Mouse (Mus musculus): ENCODE measurements around the gene Rai14. TPM values are rescaled to one million over a fixed set of nuclear protein-coding genes. Genes with fewer than 3 reads are reported as not detected.

The Rai14 gene
- polyA plus RNA-seq, 1 experiment from 2014 or later, result 23.2 TPM

GRCm38 (mm10) chr15:10621194-10621593 lies 93.2 kb downstream of the Rai14 start:
- H3K9ac ChIP-seq (replicated peaks; ENCODE audit: low read depth, low read length), result no peak overlapping the region
- H3K27me3 ChIP-seq (ENCODE audit: control insufficient read depth, insufficient read depth, low read length), result no peaks in the 10 kb centered on the region
- H3K4me1 ChIP-seq (ENCODE audit: control insufficient read depth, insufficient read depth, low read length), result peaks cover 3% of the 10 kb centered on the region; the same call in 1 of the 2 replicates
- no peak overlapping the region for H3K4me2 ChIP-seq (replicated peaks; ENCODE audit: low read depth, low read length)
- WGBS, result 89% methylated on average over 8 of the region's 8 CpGs
- no peak overlapping the region for H3K4me3 ChIP-seq (ENCODE audit: low read depth, low read length)
- no peak overlapping the region for H3K27ac ChIP-seq (ENCODE audit: low read length)
- H3K9me3 ChIP-seq (ENCODE audit: control insufficient read depth, low read depth, low read length), result peaks cover 3% of the 10 kb centered on the region; the same call in 1 of the 2 replicates
- no peaks in the 10 kb centered on the region for H3K36me3 ChIP-seq (ENCODE audit: control insufficient read depth, insufficient read depth, low read length)
- ATAC-seq (ENCODE audit: insufficient number of reproducible peaks, insufficient read depth, low FRiP score, low read depth), result no peak

- 94% methylated on average over 3 of the region's 3 CpGs for WGBS
- H3K4me1 ChIP-seq (ENCODE audit: control insufficient read depth, insufficient read depth, low read length), result peaks cover 3% of the 10 kb centered on the region; the same call in 1 of the 2 replicates
- no peak overlapping the region for H3K4me2 ChIP-seq (replicated peaks; ENCODE audit: low read depth, low read length)
- ATAC-seq (ENCODE audit: insufficient number of reproducible peaks, insufficient read depth, low FRiP score, low read depth), result no peak
- no peak overlapping the region for H3K9ac ChIP-seq (replicated peaks; ENCODE audit: low read depth, low read length)
- peaks cover 3% of the 10 kb centered on the region; the same call in 1 of the 2 replicates for H3K9me3 ChIP-seq (ENCODE audit: control insufficient read depth, low read depth, low read length)
- H3K27me3 ChIP-seq (ENCODE audit: control insufficient read depth, insufficient read depth, low read length), result no peaks in the 10 kb centered on the region
- no peak overlapping the region for H3K27ac ChIP-seq (ENCODE audit: low read length)
- H3K36me3 ChIP-seq (ENCODE audit: control insufficient read depth, insufficient read depth, low read length), result no peaks in the 10 kb centered on the region
- no peak overlapping the region for H3K4me3 ChIP-seq (ENCODE audit: low read depth, low read length)
Observed at GRCm38 (mm10) chr15:10619678-10620077, 94.7 kb downstream of the Rai14 start.

- H3K27me3 ChIP-seq (ENCODE audit: control insufficient read depth, insufficient read depth, low read length), result no peaks in the 10 kb centered on the region
- no peak overlapping the region for H3K9ac ChIP-seq (replicated peaks; ENCODE audit: low read depth, low read length)
- WGBS, result 88% methylated on average over 2 of the region's 2 CpGs
- H3K36me3 ChIP-seq (ENCODE audit: control insufficient read depth, insufficient read depth, low read length), result no peaks in the 10 kb centered on the region
- H3K4me3 ChIP-seq (ENCODE audit: low read depth, low read length), result no peak overlapping the region
- ATAC-seq (ENCODE audit: insufficient number of reproducible peaks, insufficient read depth, low FRiP score, low read depth), result no peak
- peaks cover 3% of the 10 kb centered on the region; the same call in 1 of the 2 replicates for H3K9me3 ChIP-seq (ENCODE audit: control insufficient read depth, low read depth, low read length)
- no peak overlapping the region for H3K27ac ChIP-seq (ENCODE audit: low read length)
- no peaks in the 10 kb centered on the region for H3K4me1 ChIP-seq (ENCODE audit: control insufficient read depth, insufficient read depth, low read length)
- H3K4me2 ChIP-seq (replicated peaks; ENCODE audit: low read depth, low read length), result no peak overlapping the region
Observed at GRCm38 (mm10) chr15:10618276-10618675, 96.1 kb downstream of the Rai14 start.

GRCm38 (mm10) chr15:10616001-10616400 lies 98.4 kb downstream of the Rai14 start:
- Histone ChIP-seq H3K27ac (ENCODE audit: low read length) (no peak overlapping the region), H3K36me3 (ENCODE audit: control insufficient read depth, insufficient read depth, low read length) (no peaks in the 10 kb centered on the region), H3K4me2 (replicated peaks; ENCODE audit: low read depth, low read length) (no peak overlapping the region), H3K9ac (replicated peaks; ENCODE audit: low read depth, low read length) (no peak overlapping the region), H3K27me3 (ENCODE audit: control insufficient read depth, insufficient read depth, low read length) (no peaks in the 10 kb centered on the region), H3K4me1 (ENCODE audit: control insufficient read depth, insufficient read depth, low read length) (no peaks in the 10 kb centered on the region), H3K9me3 (ENCODE audit: control insufficient read depth, low read depth, low read length) (peaks cover 3% of the 10 kb centered on the region; the same call in 1 of the 2 replicates), H3K4me3 (ENCODE audit: low read depth, low read length) (no peak overlapping the region)
- WGBS, result 63% methylated on average over 6 of the region's 6 CpGs
- no peak for ATAC-seq (ENCODE audit: insufficient number of reproducible peaks, insufficient read depth, low FRiP score, low read depth)

- WGBS, result 86% methylated on average over 9 of the region's 9 CpGs
- Histone ChIP-seq H3K27me3 (ENCODE audit: control insufficient read depth, insufficient read depth, low read length) (no peaks in the 10 kb centered on the region), H3K4me3 (ENCODE audit: low read depth, low read length) (no peak overlapping the region)
Observed at GRCm38 (mm10) chr15:10611040-10611439, 103.4 kb downstream of the Rai14 start.

GRCm38 (mm10) chr15:10609107-10609506 lies 105.3 kb downstream of the Rai14 start:
- no peaks in the 10 kb centered on the region; the same call in 1 of the 2 replicates for H3K36me3 ChIP-seq (ENCODE audit: control insufficient read depth, insufficient read depth, low read length)
- WGBS, result 92% methylated on average over 4 of the region's 4 CpGs

More at GRCm38 (mm10) chr15:10611040-10611439, 103.4 kb downstream of the Rai14 start:
- Histone ChIP-seq H3K9ac (replicated peaks; ENCODE audit: low read depth, low read length) (no peak overlapping the region), H3K27ac (ENCODE audit: low read length) (no peak overlapping the region), H3K36me3 (ENCODE audit: control insufficient read depth, insufficient read depth, low read length) (no peaks in the 10 kb centered on the region), H3K4me1 (ENCODE audit: control insufficient read depth, insufficient read depth, low read length) (no peaks in the 10 kb centered on the region), H3K4me2 (replicated peaks; ENCODE audit: low read depth, low read length) (no peak overlapping the region), H3K9me3 (ENCODE audit: control insufficient read depth, low read depth, low read length) (no peaks in the 10 kb centered on the region)
- no peak for ATAC-seq (ENCODE audit: insufficient number of reproducible peaks, insufficient read depth, low FRiP score, low read depth)

GRCm38 (mm10) chr15:10608508-10609098 lies 105.8 kb downstream of the Rai14 start:
- no peaks in the 10 kb centered on the region; the same call in 1 of the 2 replicates for H3K36me3 ChIP-seq (ENCODE audit: control insufficient read depth, insufficient read depth, low read length)
- H3K9me3 ChIP-seq (ENCODE audit: control insufficient read depth, low read depth, low read length), result no peaks in the 10 kb centered on the region
- H3K4me1 ChIP-seq (ENCODE audit: control insufficient read depth, insufficient read depth, low read length), result no peaks in the 10 kb centered on the region
- H3K4me3 ChIP-seq (ENCODE audit: low read depth, low read length), result no peak overlapping the region
- H3K27me3 ChIP-seq (ENCODE audit: control insufficient read depth, insufficient read depth, low read length), result no peaks in the 10 kb centered on the region
- H3K27ac ChIP-seq (ENCODE audit: low read length), result no peak overlapping the region
- H3K4me2 ChIP-seq (replicated peaks; ENCODE audit: low read depth, low read length), result no peak overlapping the region
- 62% methylated on average over 6 of the region's 6 CpGs for WGBS
- ATAC-seq (ENCODE audit: insufficient number of reproducible peaks, insufficient read depth, low FRiP score, low read depth), result no peak
- no peak overlapping the region for H3K9ac ChIP-seq (replicated peaks; ENCODE audit: low read depth, low read length)

More at GRCm38 (mm10) chr15:10609107-10609506, 105.3 kb downstream of the Rai14 start:
- H3K4me3 ChIP-seq (ENCODE audit: low read depth, low read length), result no peak overlapping the region
- no peaks in the 10 kb centered on the region for H3K4me1 ChIP-seq (ENCODE audit: control insufficient read depth, insufficient read depth, low read length)
- no peaks in the 10 kb centered on the region for H3K27me3 ChIP-seq (ENCODE audit: control insufficient read depth, insufficient read depth, low read length)
- H3K9me3 ChIP-seq (ENCODE audit: control insufficient read depth, low read depth, low read length), result no peaks in the 10 kb centered on the region
- no peak overlapping the region for H3K4me2 ChIP-seq (replicated peaks; ENCODE audit: low read depth, low read length)
- no peak overlapping the region for H3K27ac ChIP-seq (ENCODE audit: low read length)
- no peak overlapping the region for H3K9ac ChIP-seq (replicated peaks; ENCODE audit: low read depth, low read length)
- ATAC-seq (ENCODE audit: insufficient number of reproducible peaks, insufficient read depth, low FRiP score, low read depth), result no peak

GRCm38 (mm10) chr15:10599413-10599812 lies 115.0 kb downstream of the Rai14 start:
- Histone ChIP-seq H3K4me2 (replicated peaks; ENCODE audit: low read depth, low read length) (no peak overlapping the region), H3K4me3 (ENCODE audit: low read depth, low read length) (no peak overlapping the region), H3K27me3 (ENCODE audit: control insufficient read depth, insufficient read depth, low read length) (no peaks in the 10 kb centered on the region), H3K9ac (replicated peaks; ENCODE audit: low read depth, low read length) (no peak overlapping the region), H3K27ac (ENCODE audit: low read length) (no peak overlapping the region), H3K36me3 (ENCODE audit: control insufficient read depth, insufficient read depth, low read length) (no peaks in the 10 kb centered on the region; the same call in 1 of the 2 replicates), H3K9me3 (ENCODE audit: control insufficient read depth, low read depth, low read length) (no peaks in the 10 kb centered on the region), H3K4me1 (ENCODE audit: control insufficient read depth, insufficient read depth, low read length) (peaks cover 8% of the 10 kb centered on the region; the same call in 1 of the 2 replicates)
- ATAC-seq (ENCODE audit: insufficient number of reproducible peaks, insufficient read depth, low FRiP score, low read depth), result no peak
- WGBS, result 56% methylated on average over 7 of the region's 7 CpGs

All from stomach, embryonic 14.5 days (tissue).